Mouse (Mus musculus) urinary bladder, adult 18-20 months (tissue): ENCODE measurements around the gene Ube4a.
"Not testable (repeated sequence)": the region's sequence is repeated elsewhere in the genome, so short reads cannot be mapped to it uniquely, and the experiment has no call there.

Source experiments
- DNase-seq, 2 experiments: peaks; one replicate each; pipeline ENCODE4 v3.0.0; 2022; ENCODE audit warnings: low spot score in 2 of 2, mixed read lengths in 2 of 2

Ube4a gene

DNA sequence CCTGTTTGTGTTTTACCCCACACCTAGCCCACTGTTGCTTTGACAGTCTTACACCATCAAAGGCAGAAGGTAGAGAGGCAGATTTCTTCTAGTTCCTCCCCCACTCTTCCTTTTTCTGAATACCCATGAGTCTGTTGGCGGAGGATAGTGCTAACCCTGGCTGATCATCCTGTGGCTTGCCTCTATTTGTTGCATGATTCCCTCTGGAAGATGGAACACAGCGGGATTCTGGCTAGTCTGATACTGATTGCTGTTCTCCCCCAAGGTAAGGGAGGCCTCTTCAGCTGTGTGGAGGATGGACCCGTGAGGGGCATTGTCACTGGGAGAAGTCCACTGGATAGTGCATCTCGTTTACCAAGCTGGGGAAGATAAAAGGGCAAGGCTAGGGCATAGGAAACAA is 16.3 kb upstream of the Ube4a start, which contains the start of gene Cd3d:
Gene Cd3d (plus strand): TSS at position 111 of the 400 bp plus-strand sequence.
- DNase-seq = no peak

DNA sequence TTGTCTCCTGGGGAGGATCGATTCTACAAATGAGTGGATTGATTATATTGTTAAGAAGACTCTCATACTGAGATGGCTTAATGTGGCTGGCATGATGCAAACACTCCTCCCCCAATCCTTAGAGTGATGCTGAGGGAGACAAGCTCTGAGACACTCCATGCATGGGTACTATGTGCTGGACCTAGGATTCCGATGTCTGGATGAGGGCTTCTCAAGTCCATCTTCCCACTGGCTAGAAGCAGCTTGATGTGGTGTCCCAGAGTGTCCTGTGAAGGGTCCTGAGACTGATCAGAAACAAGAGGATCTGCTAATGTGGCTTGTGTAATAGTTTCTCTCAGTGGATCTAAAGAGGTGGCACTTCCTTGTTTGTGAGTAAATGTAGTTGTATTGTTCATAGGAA is 15.7 kb upstream of the Ube4a start:
- no peak for DNase-seq

DNA sequence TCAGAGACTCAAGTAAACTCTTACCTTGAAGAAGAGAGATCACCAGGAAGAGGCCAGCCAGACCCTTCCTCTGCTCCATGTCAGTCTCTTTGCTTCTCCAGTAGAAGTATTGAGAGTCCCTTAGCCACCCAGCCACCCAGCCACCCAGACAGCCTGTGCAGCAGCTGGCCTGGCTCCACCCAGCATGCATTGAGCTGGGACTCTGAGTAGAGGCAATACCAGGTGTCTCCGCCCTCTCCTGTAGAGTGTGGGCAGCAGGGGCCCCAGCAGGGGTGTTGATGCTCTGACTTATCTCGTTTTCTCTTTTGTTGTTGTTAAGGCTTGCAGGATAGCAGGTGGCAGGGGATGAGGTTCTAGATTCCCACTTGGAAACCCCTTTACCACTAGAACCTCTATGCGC is 14.8 kb upstream of the Ube4a start, which contains the start of gene Cd3g:
Gene Cd3g (minus strand): TSS at position 190 of the 400 bp plus-strand sequence.
- DNase-seq = no peak

DNA sequence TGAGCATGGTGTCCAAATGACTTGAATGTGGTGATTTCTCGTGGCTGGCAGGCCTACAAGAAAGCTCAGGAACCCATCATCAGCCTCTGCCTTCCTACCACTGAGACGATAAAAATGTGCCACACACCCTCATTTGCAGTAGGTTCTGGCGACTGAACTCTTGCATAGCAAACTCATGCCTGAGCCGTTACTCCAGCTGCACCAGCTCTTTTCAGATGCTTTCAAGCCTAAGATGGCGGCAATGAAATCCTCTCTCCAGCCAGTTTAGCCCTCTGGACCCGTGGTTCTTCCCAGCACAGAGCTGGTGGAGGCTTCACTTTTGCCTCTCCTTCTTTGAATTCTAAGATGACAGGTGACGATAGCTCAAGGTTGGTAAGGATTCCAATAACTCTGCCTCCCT is 14.4 kb upstream of the Ube4a start:
- no peak for DNase-seq

DNA sequence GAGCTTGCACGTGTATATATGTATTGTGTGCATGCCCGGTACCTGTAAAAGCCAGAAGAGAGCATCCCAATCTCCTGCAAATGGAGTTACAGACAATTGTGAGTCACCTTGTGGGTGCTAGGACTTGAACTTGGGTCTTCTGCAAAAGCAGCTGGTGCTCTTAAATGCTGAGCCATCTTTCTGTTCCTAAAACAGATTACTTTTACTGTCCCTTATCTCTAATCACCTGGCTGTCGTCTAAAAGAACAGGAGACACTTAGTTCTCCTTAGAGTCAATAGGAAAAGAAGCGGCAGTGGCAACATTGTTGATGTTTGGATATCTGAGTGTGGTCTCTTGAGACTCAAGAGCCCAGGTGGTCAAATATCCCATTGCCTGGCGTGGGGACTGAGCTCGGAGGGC is 12.4 kb upstream of the Ube4a start:
- no peak for DNase-seq

DNA sequence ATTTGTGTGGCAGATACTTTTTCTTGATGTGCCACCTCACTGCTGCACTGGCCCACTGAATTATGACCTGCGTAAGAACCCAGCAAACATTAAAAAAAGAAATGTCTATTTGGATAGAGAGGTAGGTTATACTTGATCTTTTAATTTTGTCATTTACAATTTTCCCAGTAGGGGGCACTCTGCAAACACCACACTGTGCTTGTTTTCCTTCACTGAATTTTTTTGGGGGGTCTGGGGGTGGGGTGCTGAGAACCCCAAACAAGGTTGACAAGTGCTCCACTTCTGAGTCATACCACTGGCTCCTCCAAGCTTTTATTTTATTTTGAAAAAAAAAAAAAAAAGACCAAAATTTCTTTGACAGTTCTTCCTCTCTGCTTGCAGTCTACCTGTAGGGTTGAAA is 4.0 kb upstream of the Ube4a start:
- DNase-seq = no peak

DNA sequence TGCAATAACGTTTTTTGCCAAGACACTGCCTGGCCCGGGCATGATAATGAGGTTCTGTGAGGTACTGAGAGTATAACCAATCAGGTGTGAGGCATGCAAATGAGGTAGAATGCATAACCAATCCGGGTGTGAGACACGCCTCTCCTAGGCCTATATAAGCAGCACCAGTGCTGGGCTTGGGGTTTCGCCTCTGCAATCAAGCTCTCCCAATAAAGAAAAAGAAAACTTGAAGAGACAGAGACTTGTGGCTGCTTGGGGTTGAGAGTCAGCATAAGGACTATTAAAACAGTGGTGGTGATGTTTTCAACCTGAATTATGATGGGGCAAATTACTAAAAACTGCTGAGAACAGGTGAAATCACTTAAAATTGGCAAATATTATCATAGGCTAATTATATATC is 2.4 kb upstream of the Ube4a start:
- not testable (repeated sequence) for DNase-seq

DNA sequence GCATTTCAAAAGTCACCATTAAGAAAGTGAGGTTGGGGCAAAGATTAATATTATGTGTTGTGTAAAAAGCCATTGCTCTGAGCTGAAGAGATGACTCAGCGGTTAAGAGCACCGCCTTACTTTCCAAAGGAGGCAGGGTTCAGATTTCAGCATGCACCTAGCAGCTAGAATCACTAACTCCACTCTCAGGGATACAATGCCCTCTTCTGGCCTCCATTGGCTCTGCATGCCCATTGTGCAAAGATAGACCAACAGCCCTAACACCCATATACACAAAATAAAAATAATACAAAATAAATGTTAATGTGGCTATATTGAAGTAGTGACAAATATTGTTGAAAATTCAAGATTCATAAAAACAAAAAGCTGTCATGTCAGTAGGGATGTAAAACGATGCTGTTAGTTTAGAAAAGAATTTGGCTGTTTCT is 1.4 kb upstream of the Ube4a start:
- DNase-seq = peak; percentile 64 to 78

DNA sequence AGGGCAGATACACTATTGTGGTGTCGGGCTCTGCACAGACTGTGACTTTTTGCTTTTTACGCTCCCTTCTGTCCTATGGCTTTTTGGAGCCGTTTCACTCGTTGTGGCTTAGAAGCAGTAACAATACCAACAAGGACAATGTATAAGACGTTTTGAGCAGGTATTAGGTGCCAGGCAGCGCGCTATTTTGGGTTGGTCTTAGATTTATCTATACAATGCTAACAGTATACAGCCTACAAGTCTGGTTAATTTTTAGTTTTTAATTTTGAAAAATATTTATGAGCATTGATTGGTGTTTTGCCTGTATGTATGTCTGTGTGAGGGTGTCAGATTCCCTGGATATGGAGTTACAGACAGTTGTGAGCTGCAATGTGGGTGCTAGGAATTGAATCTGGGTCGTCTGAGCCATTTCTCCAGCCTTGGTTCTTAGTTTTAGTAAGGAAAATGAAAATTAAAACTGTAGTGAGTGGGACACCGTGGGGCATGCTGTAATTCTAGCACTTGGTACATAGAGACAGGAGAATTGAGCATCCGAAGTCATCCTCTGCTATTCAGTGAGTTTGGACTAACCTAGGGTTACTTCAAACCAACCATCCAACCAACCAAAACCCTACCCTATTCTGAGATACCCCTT is 550 bp upstream of the Ube4a start:
- no peak for DNase-seq

DNA sequence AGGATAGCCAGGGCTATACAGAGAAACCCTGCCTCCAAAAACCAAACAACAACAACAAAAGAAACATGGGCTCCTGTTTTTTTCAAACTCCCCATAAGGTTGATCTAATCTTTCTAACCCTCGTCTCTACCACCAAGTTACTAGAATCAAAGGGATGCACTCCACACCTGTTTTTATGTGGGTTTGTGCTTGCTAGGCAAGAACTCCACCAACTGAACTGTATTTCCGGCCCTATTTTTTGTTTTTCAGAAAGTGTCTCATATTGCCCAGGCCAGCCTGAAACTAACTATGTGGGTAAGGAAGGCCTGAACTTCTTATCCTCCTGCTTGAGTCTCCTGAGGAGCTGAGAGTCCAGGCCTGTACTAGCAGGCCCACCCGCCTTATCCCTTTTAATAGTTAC is 11.0 kb downstream of the Ube4a start:
- DNase-seq = no peak

DNA sequence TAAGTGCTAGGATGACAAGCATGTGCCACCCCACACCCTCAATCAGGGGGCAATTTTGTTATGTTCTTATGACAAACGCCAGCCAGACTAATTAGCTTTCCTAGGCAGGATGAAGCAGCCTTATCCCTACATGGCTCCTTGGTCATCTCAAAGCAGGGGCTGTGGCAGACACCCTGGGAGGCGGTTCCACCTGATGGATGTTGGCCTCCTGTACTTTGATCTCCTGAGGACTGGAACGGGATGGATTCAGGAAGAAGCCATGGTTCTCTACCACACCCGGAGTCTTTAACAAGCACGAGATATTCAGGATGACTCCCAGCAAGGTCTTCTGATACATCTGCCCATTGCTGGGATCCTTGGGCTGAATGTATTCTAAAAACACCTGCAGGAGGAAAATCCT is 17.6 kb downstream of the Ube4a start:
- DNase-seq = no peak

DNA sequence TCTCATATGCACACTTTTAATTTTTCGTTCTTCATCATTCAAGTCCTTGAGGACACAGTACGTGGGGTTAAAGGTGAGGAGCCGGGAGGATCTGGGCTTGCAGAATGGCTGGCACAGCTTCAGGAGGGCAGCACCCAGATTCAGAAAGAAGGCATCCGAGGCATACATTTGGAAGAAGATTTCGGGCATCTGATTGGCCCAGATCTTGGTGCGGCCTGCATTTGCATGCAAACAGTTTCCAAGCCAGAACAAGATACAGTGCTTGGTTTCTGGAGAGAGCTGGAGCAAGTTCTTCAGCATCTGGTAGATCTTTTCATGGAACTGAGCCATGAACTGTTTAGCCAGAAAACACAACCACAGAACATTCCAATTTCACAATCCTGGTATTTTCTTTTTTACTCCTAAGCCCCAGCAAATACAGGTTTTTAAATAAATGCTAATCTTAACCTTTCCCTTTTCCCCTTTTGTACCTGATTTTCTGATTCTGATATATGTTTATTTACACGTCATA is 19.2 kb downstream of the Ube4a start:
- DNase-seq = peak in 1 of 2 experiments; percentile 8

DNA sequence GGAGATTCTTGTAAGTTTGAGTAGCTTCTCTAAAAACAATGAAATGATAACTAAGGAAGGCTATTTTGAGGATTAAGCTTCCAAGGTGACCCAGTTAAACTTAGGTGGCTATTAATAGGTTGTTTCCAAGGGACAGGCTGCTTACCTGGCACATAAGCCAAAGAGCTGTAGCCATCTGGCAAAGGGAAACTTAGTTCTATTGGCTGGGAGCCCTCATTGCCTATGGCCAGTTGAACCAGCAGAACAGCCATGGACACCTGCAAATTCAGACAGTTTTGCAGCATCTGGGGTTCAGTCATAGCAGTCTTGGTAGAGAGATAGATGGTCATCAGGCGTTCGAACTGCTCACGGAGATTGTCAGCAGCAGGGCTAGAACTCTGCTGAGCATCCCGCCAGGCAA is 23.0 kb downstream of the Ube4a start:
- no peak for DNase-seq

DNA sequence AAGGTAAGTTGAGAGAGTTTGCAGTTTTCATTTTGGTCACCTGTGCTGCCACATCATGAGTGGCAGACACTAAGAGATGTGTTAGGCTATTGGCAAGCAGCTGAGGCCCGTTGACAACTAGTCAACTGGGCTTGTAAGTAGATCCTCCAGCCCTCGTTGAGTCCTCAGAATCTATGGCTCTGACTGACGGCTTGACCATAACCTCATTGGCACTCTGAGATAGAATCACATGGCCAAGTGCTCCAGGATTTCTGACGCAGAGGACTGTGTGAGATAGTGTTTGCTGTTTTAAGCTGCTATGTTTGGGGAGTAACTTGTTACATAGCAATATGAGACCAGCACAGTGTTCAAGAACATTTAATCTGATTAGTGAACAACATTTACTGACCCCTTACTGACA is 23.6 kb downstream of the Ube4a start:
- no peak for DNase-seq

DNA sequence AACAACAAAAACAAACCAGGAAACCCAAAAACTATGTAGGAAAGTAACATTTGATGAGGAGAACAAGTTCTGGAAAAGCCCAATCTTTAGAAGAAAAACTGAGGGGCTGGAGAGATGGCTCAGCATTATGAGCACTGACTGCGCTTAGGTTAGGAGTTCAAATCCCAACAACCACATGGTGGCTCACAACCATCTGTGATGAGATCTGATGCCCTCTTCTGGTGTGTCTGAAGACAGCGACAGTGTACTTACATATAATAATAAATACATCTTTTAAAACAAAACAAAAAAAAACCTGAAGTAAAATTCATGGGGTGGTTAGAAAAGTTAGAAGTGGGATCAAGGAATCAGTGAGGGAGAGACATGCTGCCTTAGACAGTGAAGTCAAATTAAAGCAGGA is 43.9 kb downstream of the Ube4a start:
- DNase-seq = no peak

DNA sequence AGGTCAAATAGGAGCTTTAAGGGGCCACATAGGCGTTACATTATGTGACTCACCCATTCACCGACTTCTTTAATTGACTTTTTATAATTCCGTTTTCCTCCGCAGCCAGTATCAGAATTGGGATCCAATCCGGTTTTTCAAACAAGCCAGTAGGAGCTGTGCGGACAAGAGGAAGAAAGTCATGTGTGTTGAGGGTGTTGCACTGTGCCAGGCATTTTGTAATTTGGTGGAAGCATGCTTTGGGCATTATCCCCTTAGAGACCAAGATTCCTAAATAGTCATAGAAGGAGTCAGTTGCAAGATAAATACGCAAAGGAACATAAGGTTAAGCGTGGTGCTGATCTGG is 44.3 kb downstream of the Ube4a start:
- peak in 1 of 2 experiments; percentile 53 for DNase-seq

DNA sequence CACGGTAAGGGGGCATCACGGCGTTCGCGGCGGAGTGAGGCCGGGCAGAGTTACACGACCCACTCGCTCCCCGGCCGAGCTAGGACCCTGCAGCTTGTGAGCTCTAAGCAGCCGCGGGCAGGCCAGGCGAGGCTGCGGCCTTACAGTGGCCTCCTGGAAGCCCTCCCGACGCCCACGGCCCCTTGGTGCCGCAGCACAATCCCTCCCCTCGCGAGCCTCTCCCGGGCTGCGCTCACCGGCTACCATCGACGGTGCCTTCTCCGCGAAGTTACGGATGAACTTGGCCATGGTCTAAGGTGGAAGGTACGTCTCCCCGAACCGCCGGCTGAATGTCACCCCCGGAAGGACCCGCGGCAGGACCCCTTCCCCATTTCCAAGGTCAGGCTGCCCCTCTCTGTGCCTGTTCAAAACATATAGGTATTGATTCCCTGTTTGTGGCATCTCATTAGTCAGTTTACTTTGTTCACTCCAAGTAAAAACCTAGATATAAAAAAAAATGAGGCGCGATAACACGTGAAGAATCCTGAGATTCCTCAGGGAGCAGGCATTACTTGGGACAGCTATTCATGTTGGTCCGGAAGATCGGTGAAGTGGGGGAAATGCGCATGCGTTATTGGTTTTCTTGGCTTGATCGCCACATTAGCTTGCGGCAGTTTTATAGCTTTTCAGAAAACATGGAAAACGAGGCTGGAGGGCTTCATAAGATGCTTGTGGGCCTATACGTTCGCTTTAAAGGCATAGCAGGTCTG is 44.9 kb downstream of the Ube4a start, which contains the start of gene Atp5l:
Gene Atp5l (minus strand): TSS at position 369 of the 749 bp plus-strand sequence.
- DNase-seq = peak; percentile 75 to 76

DNA sequence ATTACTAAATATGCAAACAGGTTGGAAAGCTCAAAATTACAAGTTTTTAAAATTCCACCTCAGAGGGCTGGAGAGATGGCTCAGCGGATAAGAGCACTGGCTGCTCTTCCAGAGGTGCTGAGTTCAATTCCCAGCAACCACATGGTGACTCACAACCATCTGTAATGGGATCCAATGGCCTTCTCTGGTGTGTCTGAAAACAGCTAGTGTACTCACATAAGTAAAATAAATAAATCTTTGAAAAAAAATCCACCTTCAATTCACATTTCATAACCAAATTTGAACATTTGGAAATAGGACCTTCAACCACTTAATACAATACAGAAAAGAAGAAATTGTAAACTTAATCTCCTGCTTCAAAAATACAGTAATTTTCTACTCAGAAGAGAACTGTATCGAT is 45.8 kb downstream of the Ube4a start:
- no peak for DNase-seq

DNA sequence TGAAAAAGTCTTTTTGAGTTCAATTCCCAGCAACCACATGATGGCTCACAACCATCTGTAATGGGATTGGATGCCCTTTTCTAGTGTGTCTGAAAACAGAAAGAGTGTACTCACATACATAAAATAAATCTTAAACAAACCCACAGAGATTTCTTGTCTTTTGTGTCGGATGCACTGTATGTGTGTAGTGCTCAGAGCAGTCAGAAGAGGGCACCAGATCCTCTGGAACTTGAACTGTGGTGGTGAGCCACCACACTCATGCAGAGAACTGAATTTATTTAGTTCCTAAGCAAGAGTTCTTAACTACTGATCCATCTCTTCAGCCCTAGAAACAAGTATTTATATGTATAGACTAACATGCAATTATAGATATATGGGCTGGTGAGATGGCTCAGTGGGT is 49.2 kb downstream of the Ube4a start:
- DNase-seq = peak in 1 of 2 experiments; percentile 29

DNA sequence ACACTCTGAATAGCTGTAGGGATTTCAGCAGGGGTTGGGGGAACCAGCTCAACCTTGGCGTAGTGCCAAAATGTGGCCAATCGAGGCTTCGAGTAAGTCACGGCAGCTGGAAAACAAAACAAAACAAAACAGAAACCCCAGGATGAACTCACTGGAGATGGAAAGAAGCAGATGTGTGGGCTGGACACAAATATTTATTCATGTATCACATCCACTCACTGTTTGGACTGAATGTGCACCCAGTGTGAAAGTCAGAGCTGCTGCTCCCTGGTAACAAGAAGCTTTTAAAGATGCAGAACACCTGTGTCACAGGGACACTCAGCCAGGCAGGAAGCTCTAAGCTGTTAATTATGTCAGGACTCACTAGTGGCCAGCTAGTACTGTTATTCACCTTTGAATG is 50.7 kb downstream of the Ube4a start:
- no peak for DNase-seq

DNA sequence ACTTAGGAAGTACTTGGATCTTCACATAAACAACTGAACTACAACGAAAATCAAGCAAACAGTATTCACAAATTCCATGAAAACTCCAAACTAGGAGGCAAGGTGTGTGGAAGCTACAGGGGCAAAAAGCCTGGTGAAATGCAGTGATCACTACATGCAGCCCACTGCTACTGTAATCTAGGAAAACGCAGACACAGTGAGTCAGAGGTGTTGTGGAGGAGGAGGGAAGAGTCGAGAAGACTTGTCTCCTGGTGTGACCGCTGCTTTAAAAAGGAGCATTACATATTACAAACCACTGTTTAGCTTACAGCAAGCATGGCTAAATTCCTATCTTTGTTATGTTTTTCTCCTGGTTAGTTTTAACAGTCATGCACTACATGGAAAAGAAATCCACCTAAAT is 54.0 kb downstream of the Ube4a start:
- no peak for DNase-seq

DNA sequence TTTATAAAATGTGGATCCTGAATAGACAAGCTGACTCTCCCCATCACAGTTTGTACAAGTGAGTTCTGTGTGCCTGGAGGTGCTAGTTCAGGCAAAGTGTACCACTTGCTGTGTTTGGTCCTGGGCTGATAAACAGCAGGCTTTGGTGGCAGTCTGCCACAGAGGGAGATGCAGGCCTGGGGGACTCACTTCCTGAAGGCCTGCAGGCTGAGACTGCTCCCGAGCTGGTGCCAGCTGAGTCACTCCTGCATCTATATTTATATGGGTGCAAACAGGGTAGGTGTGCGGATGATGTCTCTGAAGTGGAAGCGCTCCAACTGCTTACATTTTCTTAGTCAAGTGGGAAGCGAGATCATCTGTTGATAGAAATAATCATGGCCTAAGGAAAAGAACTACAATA is 59.8 kb downstream of the Ube4a start:
- DNase-seq = peak; percentile 23 to 27

DNA sequence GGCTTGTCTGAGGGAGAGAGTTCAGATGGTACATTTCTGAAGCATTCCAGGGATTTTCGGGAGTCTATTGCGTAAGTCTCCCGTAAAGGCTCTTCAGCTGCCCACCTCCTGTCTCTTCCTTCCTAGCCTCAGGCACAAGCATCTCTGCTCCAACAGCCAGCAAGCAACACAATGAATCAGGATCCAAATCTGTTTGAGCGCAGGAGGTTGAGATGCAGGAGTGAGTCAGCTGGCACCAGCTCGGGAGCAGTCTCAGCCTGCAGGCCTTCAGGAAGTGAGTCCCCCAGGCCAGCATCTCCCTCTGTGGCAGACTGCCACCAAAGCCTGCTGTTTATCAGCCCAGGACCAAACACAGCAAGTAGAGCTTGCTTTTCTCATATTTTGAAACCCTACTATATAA is 60.4 kb downstream of the Ube4a start:
- DNase-seq = peak; percentile 28 to 76
